Mouse (Mus musculus) c-Kit-negative CD71-positive TER-119-positive erythroid progenitor cells, embryonic 14.5 days (primary cell): ENCODE measurements around the gene Atf6b.

Experiments
- DNase-seq: peaks from one replicate; pipeline ENCODE4 v3.0.0-alpha.2; 2013; ENCODE audit warnings: low read depth, low spot score

The Atf6b gene

DNA sequence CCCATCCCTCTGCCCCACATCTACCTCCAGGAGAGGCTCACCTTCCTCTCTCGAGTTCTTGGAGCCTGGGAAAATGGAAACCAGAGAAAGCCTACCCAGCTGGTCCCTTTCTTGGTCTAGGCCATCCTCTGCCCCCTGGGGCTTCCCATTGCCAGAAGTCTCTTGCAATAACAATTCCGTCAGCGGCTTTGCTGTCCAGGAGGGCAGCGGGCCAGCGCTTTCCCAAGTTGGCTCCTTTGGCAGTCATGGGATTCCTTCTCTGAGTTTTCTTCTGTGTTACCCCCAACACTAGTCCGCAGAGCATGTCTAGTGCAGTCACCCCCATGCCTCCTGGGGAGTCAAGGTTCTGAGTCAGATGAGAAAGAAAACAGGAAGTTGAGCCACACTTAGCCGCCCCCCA is 46.0 kb downstream of the Atf6b start:
- DNase-seq = no peak

DNA sequence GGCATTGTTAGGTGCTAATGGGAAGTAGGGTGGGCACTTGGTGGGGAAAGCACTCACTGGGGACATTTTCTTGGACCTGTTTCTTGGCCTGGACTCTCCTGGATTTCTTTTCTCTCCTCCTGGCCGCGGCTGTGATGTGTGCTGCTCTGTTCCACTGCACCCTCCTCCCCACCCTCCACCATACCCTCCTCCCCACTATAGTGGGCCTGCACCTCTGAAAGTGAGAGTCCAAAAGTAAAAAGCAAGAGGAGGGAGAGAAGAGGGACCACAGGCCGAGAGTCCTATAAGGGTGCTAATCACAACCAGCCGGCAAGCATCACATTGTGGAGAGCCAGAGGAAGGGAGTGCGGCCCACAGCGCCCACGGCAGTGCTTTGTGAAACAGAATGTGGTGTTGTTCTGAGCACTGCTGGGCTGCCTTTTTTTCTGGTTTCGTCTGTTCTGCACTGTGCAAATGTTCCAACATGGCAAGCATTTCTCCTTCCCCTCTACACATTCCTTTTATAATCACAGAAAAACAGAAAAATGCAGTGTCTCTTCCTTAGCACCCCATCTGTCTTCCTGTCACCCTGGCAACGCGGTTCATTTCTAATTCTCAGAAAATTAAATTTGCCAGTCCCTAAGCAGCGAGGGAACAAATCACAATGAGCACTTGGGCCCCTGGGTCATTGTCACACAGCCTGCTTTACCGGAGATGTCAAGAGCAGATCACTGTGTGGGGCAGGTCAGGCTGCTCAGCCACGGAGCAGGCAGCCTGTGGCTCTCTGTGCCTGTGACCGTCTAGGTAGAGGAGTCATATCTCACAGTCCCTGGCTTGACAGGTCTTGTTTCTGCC is 52.8 kb downstream of the Atf6b start:
- DNase-seq = no peak

DNA sequence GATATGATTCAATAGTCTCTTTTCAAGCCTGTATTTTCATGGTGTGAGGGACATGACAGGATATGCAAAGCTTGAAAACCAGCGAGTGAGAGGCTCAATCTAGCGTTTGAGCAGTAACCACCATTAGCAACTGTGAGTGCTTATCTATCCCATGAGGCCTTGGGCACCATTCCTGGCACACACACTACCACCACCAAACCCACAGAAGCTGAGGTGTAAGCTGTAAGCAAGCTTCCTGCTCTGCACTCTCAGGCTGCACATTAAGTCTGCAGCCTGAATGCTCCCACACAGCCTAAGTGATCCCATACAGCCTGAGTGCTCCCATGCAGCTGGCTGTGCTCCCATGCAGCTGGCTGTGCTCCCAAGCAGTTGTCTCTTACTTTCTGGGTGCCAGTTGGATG is 53.7 kb downstream of the Atf6b start:
- DNase-seq = no peak
